Mouse (Mus musculus) stomach, embryonic 15.5 days (tissue): ENCODE measurements around the gene Tmem237. TPM values are rescaled to one million over a fixed set of nuclear protein-coding genes. Genes with fewer than 3 reads are reported as not detected.

Experiments used
- ATAC-seq: fragments of 200-750 bp; cut with Nextera tagmentation; 2 replicates; pipeline ENCODE4 v1.8.0; 2017; ENCODE audit warnings: low read depth, moderate number of reproducible peaks, moderate TSS enrichment; ENCODE audit not compliant: insufficient read depth, low FRiP score
- H3K27ac ChIP-seq: fragments of 300-500 bp; sonication (generic); 2 replicates; pipeline ENCODE4 v1.5.1; 2015; ENCODE audit warnings: mild to moderate bottlenecking, inconsistent platforms
- H3K27me3 ChIP-seq: fragments of 300-500 bp; sonication (generic); replicated peaks from 2 replicates; pipeline ENCODE4 v1.6.1; 2015; ENCODE audit warnings: inconsistent platforms
- H3K36me3 ChIP-seq: fragments of 300-500 bp; sonication (generic); 2 replicates; pipeline ENCODE4 v1.6.1; 2015; ENCODE audit warnings: inconsistent platforms
- H3K4me1 ChIP-seq: fragments of 300-500 bp; sonication (generic); 2 replicates; pipeline ENCODE4 v1.6.1; 2015; ENCODE audit warnings: inconsistent platforms
- H3K4me2 ChIP-seq: fragments of 300-500 bp; sonication (generic); 2 replicates; pipeline ENCODE4 v1.6.1; 2015; ENCODE audit warnings: mild to moderate bottlenecking, inconsistent platforms
- H3K4me3 ChIP-seq: fragments of 300-500 bp; sonication (generic); replicated peaks from 2 replicates; pipeline ENCODE4 v1.5.1; 2015; ENCODE audit warnings: inconsistent platforms
- H3K9ac ChIP-seq: fragments of 300-500 bp; sonication (generic); 2 replicates; pipeline ENCODE4 v1.6.1; 2015; ENCODE audit warnings: inconsistent platforms
- H3K9me3 ChIP-seq: fragments of 300-500 bp; sonication (generic); 2 replicates; pipeline ENCODE4 v1.6.1; 2016; ENCODE audit warnings: inconsistent platforms
- whole genome bisulfite sequencing: fragments of 180-500 bp; shearing (Covaris S2); methylation state at CpG from one replicate; pipeline ENCODE4 v1.1.7; 2015; 5-methylcytosine and 5-hydroxymethylcytosine counted together
- polyA plus RNA-seq: library from polyadenylated mRNA; unstranded; fragments of >200 nt; fragmentation: Nextera tagmentation; extraction: Ambion mirVana; gene quantifications from 2 replicates; pipeline ENCODE4 v1.2.1, GENCODE M21; 2015

Gene Tmem237
- polyA plus RNA-seq, 1 experiment from 2014 or later = 33.9 TPM

GRCm38 (mm10) chr1:59158498-59158897 is 38.3 kb upstream of the Tmem237 start:
- WGBS = 77% methylated on average over 7 of the region's 7 CpGs
- Histone ChIP-seq H3K9me3 (no peaks in the 10 kb centered on the region), H3K9ac (no peak overlapping the region), H3K4me3 (no peak overlapping the region), H3K27me3 (no peaks in the 10 kb centered on the region), H3K4me2 (no peak overlapping the region), H3K27ac (no peak overlapping the region), H3K36me3 (no peaks in the 10 kb centered on the region), H3K4me1 (no peaks in the 10 kb centered on the region)
- ATAC-seq = no peak

- H3K27me3 ChIP-seq = no peaks in the 10 kb centered on the region
- no peak overlapping the region for H3K4me3 ChIP-seq
- no peaks in the 10 kb centered on the region for H3K36me3 ChIP-seq
- H3K9ac ChIP-seq = no peak overlapping the region
- no peak overlapping the region for H3K27ac ChIP-seq
- ATAC-seq = no peak
- no peaks in the 10 kb centered on the region for H3K4me1 ChIP-seq
- H3K4me2 ChIP-seq = no peak overlapping the region
- no peaks in the 10 kb centered on the region for H3K9me3 ChIP-seq
- 78% methylated on average over 4 of the region's 4 CpGs for WGBS
Measured at GRCm38 (mm10) chr1:59157846-59158245, 37.6 kb upstream of the Tmem237 start.

GRCm38 (mm10) chr1:59152346-59152745 is 32.1 kb upstream of the Tmem237 start:
- no peak overlapping the region for H3K27ac ChIP-seq

GRCm38 (mm10) chr1:59150542-59150941 is 30.3 kb upstream of the Tmem237 start:
- Histone ChIP-seq H3K27ac (no peak overlapping the region), H3K4me3 (no peak overlapping the region), H3K4me1 (no peaks in the 10 kb centered on the region), H3K27me3 (no peaks in the 10 kb centered on the region), H3K9me3 (no peaks in the 10 kb centered on the region), H3K4me2 (no peak overlapping the region), H3K36me3 (no peaks in the 10 kb centered on the region), H3K9ac (no peak overlapping the region)
- 66% methylated on average over 5 of the region's 5 CpGs for WGBS
- no peak for ATAC-seq

More at GRCm38 (mm10) chr1:59152346-59152745, 32.1 kb upstream of the Tmem237 start:
- no peak overlapping the region for H3K4me3 ChIP-seq
- no peaks in the 10 kb centered on the region for H3K4me1 ChIP-seq
- no peaks in the 10 kb centered on the region for H3K36me3 ChIP-seq
- no peak overlapping the region for H3K9ac ChIP-seq
- ATAC-seq = no peak
- no peak overlapping the region for H3K4me2 ChIP-seq
- H3K9me3 ChIP-seq = no peaks in the 10 kb centered on the region
- no peaks in the 10 kb centered on the region for H3K27me3 ChIP-seq
- WGBS = 70% methylated on average over 4 of the region's 4 CpGs

- no peaks in the 10 kb centered on the region for H3K27me3 ChIP-seq
- no peak overlapping the region for H3K27ac ChIP-seq
- no peaks in the 10 kb centered on the region for H3K9me3 ChIP-seq
- H3K4me3 ChIP-seq = no peak overlapping the region
- no peaks in the 10 kb centered on the region for H3K36me3 ChIP-seq
- no peaks in the 10 kb centered on the region for H3K4me1 ChIP-seq
- ATAC-seq = no peak
- 72% methylated on average over 10 of the region's 10 CpGs for WGBS
- no peak overlapping the region for H3K9ac ChIP-seq
- no peak overlapping the region for H3K4me2 ChIP-seq
Measured at GRCm38 (mm10) chr1:59144543-59144942, 24.3 kb upstream of the Tmem237 start.

- Histone ChIP-seq H3K36me3 (no peaks in the 10 kb centered on the region), H3K9ac (no peak overlapping the region), H3K27ac (no peak overlapping the region), H3K9me3 (no peaks in the 10 kb centered on the region), H3K4me3 (no peak overlapping the region), H3K4me1 (no peaks in the 10 kb centered on the region), H3K4me2 (no peak overlapping the region), H3K27me3 (no peaks in the 10 kb centered on the region)
- ATAC-seq = no peak
Measured at GRCm38 (mm10) chr1:59142809-59143208, 22.6 kb upstream of the Tmem237 start.

- no peak overlapping the region for H3K9ac ChIP-seq
- H3K4me1 ChIP-seq = no peaks in the 10 kb centered on the region
- no peaks in the 10 kb centered on the region for H3K36me3 ChIP-seq
- ATAC-seq = no peak
- 63% methylated on average over 5 of the region's 5 CpGs for WGBS
- H3K4me2 ChIP-seq = no peak overlapping the region
- no peaks in the 10 kb centered on the region for H3K9me3 ChIP-seq
- H3K27me3 ChIP-seq = no peaks in the 10 kb centered on the region
- H3K4me3 ChIP-seq = no peak overlapping the region
- no peak overlapping the region for H3K27ac ChIP-seq
Measured at GRCm38 (mm10) chr1:59134419-59134818, 14.2 kb upstream of the Tmem237 start.

- no peak for ATAC-seq
- Histone ChIP-seq H3K9ac (no peak overlapping the region), H3K4me3 (no peak overlapping the region), H3K4me1 (no peaks in the 10 kb centered on the region), H3K27ac (no peak overlapping the region), H3K36me3 (no peaks in the 10 kb centered on the region), H3K4me2 (no peak overlapping the region), H3K27me3 (no peaks in the 10 kb centered on the region), H3K9me3 (no peaks in the 10 kb centered on the region)
- WGBS = 66% methylated on average over 7 of the region's 7 CpGs
Measured at GRCm38 (mm10) chr1:59128879-59129278, 8.7 kb upstream of the Tmem237 start.

- H3K27me3 ChIP-seq = no peaks in the 10 kb centered on the region
Measured at GRCm38 (mm10) chr1:59125558-59125957, 5.3 kb upstream of the Tmem237 start.

GRCm38 (mm10) chr1:59110524-59110923 is 9.7 kb downstream of the Tmem237 start:
- ATAC-seq = no peak
- Histone ChIP-seq H3K4me3 (no peak overlapping the region), H3K4me2 (no peak overlapping the region), H3K27ac (no peak overlapping the region), H3K9ac (no peak overlapping the region), H3K36me3 (peaks cover 4% of the 10 kb centered on the region; the same call in 1 of the 2 replicates), H3K9me3 (no peaks in the 10 kb centered on the region), H3K4me1 (no peaks in the 10 kb centered on the region), H3K27me3 (no peaks in the 10 kb centered on the region)
- 73% methylated on average over 8 of the region's 8 CpGs for WGBS

More at GRCm38 (mm10) chr1:59125558-59125957, 5.3 kb upstream of the Tmem237 start:
- Histone ChIP-seq H3K36me3 (no peaks in the 10 kb centered on the region), H3K4me1 (no peaks in the 10 kb centered on the region), H3K9me3 (no peaks in the 10 kb centered on the region), H3K27ac (no peak overlapping the region), H3K9ac (no peak overlapping the region), H3K4me2 (no peak overlapping the region), H3K4me3 (no peak overlapping the region)
- ATAC-seq = no peak
- WGBS = 58% methylated on average over 5 of the region's 5 CpGs

- no peak for ATAC-seq
- H3K27me3 ChIP-seq = no peaks in the 10 kb centered on the region
- WGBS = 92% methylated on average over 6 of the region's 6 CpGs
- no peak overlapping the region for H3K27ac ChIP-seq
- H3K9me3 ChIP-seq = no peaks in the 10 kb centered on the region
- H3K4me2 ChIP-seq = no peak overlapping the region
- no peaks in the 10 kb centered on the region for H3K4me1 ChIP-seq
- H3K36me3 ChIP-seq = no peaks in the 10 kb centered on the region
- H3K9ac ChIP-seq = no peak overlapping the region
- no peak overlapping the region for H3K4me3 ChIP-seq
Measured at GRCm38 (mm10) chr1:59102071-59102470, 18.1 kb downstream of the Tmem237 start.

GRCm38 (mm10) chr1:59101020-59101419 is 19.2 kb downstream of the Tmem237 start:
- Histone ChIP-seq H3K36me3 (no peaks in the 10 kb centered on the region), H3K9me3 (no peaks in the 10 kb centered on the region), H3K9ac (no peak overlapping the region), H3K27me3 (no peaks in the 10 kb centered on the region), H3K4me2 (no peak overlapping the region), H3K4me3 (no peak overlapping the region), H3K4me1 (no peaks in the 10 kb centered on the region), H3K27ac (no peak overlapping the region)
- 86% methylated on average over 5 of the region's 5 CpGs for WGBS
- ATAC-seq = no peak

GRCm38 (mm10) chr1:59094705-59095104 is 25.5 kb downstream of the Tmem237 start, which contains the start of gene C2cd6:
Gene C2cd6 (minus strand): TSS chr1:59094900.
- Histone ChIP-seq H3K9me3 (no peaks in the 10 kb centered on the region), H3K27me3 (no peaks in the 10 kb centered on the region), H3K27ac (no peak within 1 kb of the TSS), H3K4me1 (no peaks in the 10 kb centered on the region), H3K4me2 (no peak within 1 kb of the TSS), H3K36me3 (no peaks in the 10 kb centered on the region), H3K4me3 (no peak within 1 kb of the TSS), H3K9ac (no peak within 1 kb of the TSS)
- ATAC-seq = no peak
- 91% methylated on average over 19 of the region's 19 CpGs for WGBS
